ENCODE assay signal across 8 mouse cellular contexts in genomic region chr13:45469481-45470301, GRCm38 (mm10). TPM values are rescaled to one million over a fixed set of nuclear protein-coding genes. Genes with fewer than 3 reads are reported as not detected.
DNase-seq lines count a peak whose midpoint lies in the region; ATAC-seq lines count a peak whose summit lies in the region.

No protein-coding gene starts in this region.

- peak; percentile 47 for DNase-seq in urinary bladder, postnatal 14 days (ENCODE audit: low spot score)
- no peak for DNase-seq in urinary bladder, postnatal 10 days (ENCODE audit: low spot score)
- peak; percentile 89 for DNase-seq in forelimb bud, embryonic 11.5 days (ENCODE audit: low read depth, low spot score)
- DNase-seq in kidney, postnatal 10 days, result peak; percentile 68
- peak; percentile 78 for DNase-seq in neural tube, embryonic 10.5 days (ENCODE audit: extremely low spot score, low spot score)
- no peak for DNase-seq in layer of hippocampus, postnatal 36 days

- ATAC-seq in liver, embryonic 12.5 days, result no peak
- ATAC-seq in heart, embryonic 12.5 days (ENCODE audit: insufficient number of reproducible peaks, low FRiP score), result no peak

- H3K4me2 ChIP-seq in liver, embryonic 12.5 days, result no peak overlapping the region
- H3K4me2 ChIP-seq in heart, embryonic 12.5 days, result no peak overlapping the region

- no peak overlapping the region for H3K27ac ChIP-seq in liver, embryonic 12.5 days
- H3K27ac ChIP-seq in heart, embryonic 12.5 days (ENCODE audit: poor library complexity, severe bottlenecking), result no peak overlapping the region

- peaks cover 25% of the 10 kb centered on the region; the same call in 1 of the 2 replicates for H3K27me3 ChIP-seq in liver, embryonic 12.5 days (replicated peaks)
- H3K27me3 ChIP-seq in heart, embryonic 12.5 days (replicated peaks), result no peaks in the 10 kb centered on the region

- 58% methylated on average over 19 of the region's 19 CpGs for WGBS in liver, embryonic 12.5 days (ENCODE audit: insufficient replicate concordance)
- WGBS in heart, embryonic 12.5 days, result 53% methylated on average over 19 of the region's 19 CpGs

- no peak overlapping the region for H3K9ac ChIP-seq in liver, embryonic 12.5 days
- H3K9ac ChIP-seq in heart, embryonic 12.5 days, result no peak overlapping the region

- no peaks in the 10 kb centered on the region for H3K36me3 ChIP-seq in liver, embryonic 12.5 days
- no peaks in the 10 kb centered on the region for H3K36me3 ChIP-seq in heart, embryonic 12.5 days

- no peaks in the 10 kb centered on the region for H3K9me3 ChIP-seq in liver, embryonic 12.5 days (replicated peaks)
- no peaks in the 10 kb centered on the region for H3K9me3 ChIP-seq in heart, embryonic 12.5 days (replicated peaks)

- H3K4me3 ChIP-seq in liver, embryonic 12.5 days, result no peak overlapping the region
- no peak overlapping the region for H3K4me3 ChIP-seq in heart, embryonic 12.5 days

- H3K4me1 ChIP-seq in liver, embryonic 12.5 days, result no peaks in the 10 kb centered on the region
- peaks cover 7% of the 10 kb centered on the region; the same call in 1 of the 2 replicates for H3K4me1 ChIP-seq in heart, embryonic 12.5 days (replicated peaks)

RNA-seq across cellular contexts. Expression of gene Gmpr, which starts 37.6 kb away (rescaled TPM):
- 364 and 366 TPM in 2 replicates for polyA plus RNA-seq in liver, embryonic 12.5 days (2016; fragmentation: Nextera tagmentation; extraction: Ambion mirVana)
- 10 to 100 TPM; 59.6 to 64.5 TPM for total RNA-seq in layer of hippocampus, postnatal 36 days (2021)
- 165 and 166 TPM in 2 replicates for polyA plus RNA-seq in heart, embryonic 12.5 days (2016; fragmentation: Nextera tagmentation; extraction: Ambion mirVana)

Comparison
In these comparisons a context has a peak if more than half of its experiments do, and no peak if none do; other contexts are left out.
1. DNase-seq: peak in urinary bladder, postnatal 14 days (single experiment), forelimb bud, embryonic 11.5 days (single experiment), kidney, postnatal 10 days (single experiment) and neural tube, embryonic 10.5 days (single experiment); none in urinary bladder, postnatal 10 days (single experiment) and layer of hippocampus, postnatal 36 days (0 of 2).